Mouse (Mus musculus) heart, embryonic 13.5 days (tissue): ENCODE results near the gene Ern2. TPM values are rescaled to one million over a fixed set of nuclear protein-coding genes. Genes with fewer than 3 reads are reported as not detected.

ENCODE experiments used
- ATAC-seq: fragments of 200-750 bp; cut with Nextera tagmentation; 2 replicates; pipeline ENCODE4 v1.8.0; 2017; ENCODE audit warnings: moderate TSS enrichment; ENCODE audit not compliant: insufficient number of reproducible peaks, low FRiP score, low TSS enrichment; ENCODE audit errors: extremely low read depth
- H3K27ac ChIP-seq: fragments of 300-500 bp; sonication (generic); replicated peaks from 2 replicates; pipeline ENCODE4 v1.5.1; 2015; ENCODE audit warnings: moderate library complexity, mild to moderate bottlenecking, inconsistent platforms
- H3K27me3 ChIP-seq: fragments of 300-500 bp; sonication (generic); replicated peaks from 2 replicates; pipeline ENCODE4 v1.6.1; 2015; ENCODE audit warnings: mild to moderate bottlenecking, inconsistent platforms
- H3K36me3 ChIP-seq: fragments of 300-500 bp; sonication (generic); 2 replicates; pipeline ENCODE4 v1.6.1; 2015; ENCODE audit warnings: mild to moderate bottlenecking, inconsistent platforms
- H3K4me1 ChIP-seq: fragments of 300-500 bp; sonication (generic); 2 replicates; pipeline ENCODE4 v1.6.1; 2015; ENCODE audit warnings: inconsistent platforms
- H3K4me2 ChIP-seq: fragments of 300-500 bp; sonication (generic); 2 replicates; pipeline ENCODE4 v1.6.1; 2015; ENCODE audit warnings: inconsistent platforms, mild to moderate bottlenecking, moderate library complexity
- H3K4me3 ChIP-seq: fragments of 300-500 bp; sonication (generic); 2 replicates; pipeline ENCODE4 v1.5.1; 2015; ENCODE audit warnings: moderate library complexity, mild to moderate bottlenecking, inconsistent platforms
- H3K9ac ChIP-seq: fragments of 300-500 bp; sonication (generic); 2 replicates; pipeline ENCODE4 v1.6.1; 2015; ENCODE audit warnings: inconsistent platforms, mild to moderate bottlenecking, moderate library complexity
- H3K9me3 ChIP-seq: fragments of 300-500 bp; sonication (generic); 2 replicates; pipeline ENCODE4 v1.6.1; 2016; ENCODE audit warnings: inconsistent platforms
- WGBS: fragments of 180-500 bp; shearing (Covaris S2); methylation state at CpG from one replicate; pipeline ENCODE4 v1.1.7; 2015; ENCODE audit warnings: mixed read lengths; 5-methylcytosine and 5-hydroxymethylcytosine counted together
- polyA plus RNA-seq: library from polyadenylated mRNA; unstranded; fragments of >200 nt; fragmentation: Nextera tagmentation; extraction: Ambion mirVana; gene quantifications from 2 replicates; pipeline ENCODE4 v1.2.1, GENCODE M21; 2015

The Ern2 gene
- polyA plus RNA-seq, 1 experiment from 2014 or later, result not detected

DNA sequence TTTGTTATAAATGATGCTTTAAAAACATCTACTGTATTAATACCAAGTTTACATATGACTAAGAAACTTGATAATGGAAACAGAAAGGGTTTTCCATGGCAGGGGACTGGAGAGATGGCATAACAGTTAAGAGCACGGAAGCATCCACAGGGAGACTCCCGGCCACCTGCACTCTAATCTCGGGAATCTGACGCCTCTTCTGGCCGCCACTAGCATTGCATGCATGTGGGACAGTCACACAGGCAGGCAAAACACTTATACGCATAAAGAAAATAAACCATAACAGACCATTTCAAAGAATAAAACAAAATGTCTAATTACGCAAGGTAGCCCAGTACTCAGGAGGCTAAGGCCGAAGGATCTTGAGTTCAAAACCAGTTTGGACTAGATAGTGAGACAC lies 60.4 kb downstream of the Ern2 start:
- no peak for ATAC-seq
- Histone ChIP-seq H3K4me2 (no peak overlapping the region), H3K4me3 (no peak overlapping the region), H3K27ac (no peak overlapping the region), H3K27me3 (no peaks in the 10 kb centered on the region), H3K36me3 (peaks cover 77% of the 10 kb centered on the region), H3K4me1 (no peaks in the 10 kb centered on the region), H3K9ac (no peak overlapping the region), H3K9me3 (no peaks in the 10 kb centered on the region)
- WGBS, result 78% methylated on average over 8 of the region's 8 CpGs

DNA sequence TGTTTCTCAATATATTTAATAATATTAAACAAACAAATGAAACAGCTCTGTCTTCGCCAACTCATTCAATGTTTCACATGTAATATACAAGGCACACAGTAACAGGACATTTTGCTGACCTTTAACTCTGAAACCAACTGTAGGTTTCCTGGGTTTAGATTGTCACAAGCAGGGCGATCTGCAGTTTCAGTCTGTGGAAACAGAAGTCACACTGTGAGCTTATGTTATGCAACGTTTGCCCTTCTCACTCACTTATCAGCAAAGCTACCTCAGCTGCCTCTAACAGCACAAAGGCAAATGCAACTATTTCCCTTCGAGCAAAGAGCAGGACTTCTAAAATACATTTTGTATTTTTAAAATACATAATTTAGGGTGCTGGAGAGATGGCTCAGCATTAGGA lies 62.5 kb downstream of the Ern2 start:
- H3K9me3 ChIP-seq, result no peaks in the 10 kb centered on the region
- no peak for ATAC-seq
- H3K9ac ChIP-seq, result no peak overlapping the region
- no peaks in the 10 kb centered on the region for H3K27me3 ChIP-seq
- peaks cover 87% of the 10 kb centered on the region for H3K36me3 ChIP-seq
- H3K4me3 ChIP-seq, result no peak overlapping the region
- no peaks in the 10 kb centered on the region for H3K4me1 ChIP-seq
- no peak overlapping the region for H3K4me2 ChIP-seq
- 73% methylated on average over 4 of the region's 4 CpGs for WGBS
- H3K27ac ChIP-seq, result no peak overlapping the region

Other genes starting within 250 kb of the Ern2 start
- 17.3 and 18.2 TPM in 2 replicates for gene Cog7, start 204.5 kb downstream of the Ern2 start, polyA plus RNA-seq
- 77.2 TPM in 2 replicates for gene Gga2, start 165.0 kb downstream of the Ern2 start, polyA plus RNA-seq
- gene Ubfd1, start 119.0 kb downstream of the Ern2 start, polyA plus RNA-seq, result 46.3 and 46.9 TPM in 2 replicates
- gene Ears2, start 118.9 kb downstream of the Ern2 start, polyA plus RNA-seq, result 27.4 and 27.9 TPM in 2 replicates
- gene Ndufab1, start 84.3 kb downstream of the Ern2 start, polyA plus RNA-seq, result 1,343 and 1,477 TPM in 2 replicates
- 9.5 and 10.0 TPM in 2 replicates for gene Palb2, start 53.2 kb downstream of the Ern2 start, polyA plus RNA-seq
- gene Dctn5, start 53.2 kb downstream of the Ern2 start, polyA plus RNA-seq, result 70.6 and 76.4 TPM in 2 replicates
- 93.1 and 93.9 TPM in 2 replicates for gene Plk1, start 26.8 kb downstream of the Ern2 start, polyA plus RNA-seq
- gene Chp2, start 33.3 kb upstream of the Ern2 start, polyA plus RNA-seq, result 0.23 and 0.27 TPM in 2 replicates
- 5.8 and 6.2 TPM in 2 replicates for gene Prkcb, start 102.5 kb upstream of the Ern2 start, polyA plus RNA-seq